16 mouse cellular contexts compared by ENCODE assay signal in the genomic region with DNA sequence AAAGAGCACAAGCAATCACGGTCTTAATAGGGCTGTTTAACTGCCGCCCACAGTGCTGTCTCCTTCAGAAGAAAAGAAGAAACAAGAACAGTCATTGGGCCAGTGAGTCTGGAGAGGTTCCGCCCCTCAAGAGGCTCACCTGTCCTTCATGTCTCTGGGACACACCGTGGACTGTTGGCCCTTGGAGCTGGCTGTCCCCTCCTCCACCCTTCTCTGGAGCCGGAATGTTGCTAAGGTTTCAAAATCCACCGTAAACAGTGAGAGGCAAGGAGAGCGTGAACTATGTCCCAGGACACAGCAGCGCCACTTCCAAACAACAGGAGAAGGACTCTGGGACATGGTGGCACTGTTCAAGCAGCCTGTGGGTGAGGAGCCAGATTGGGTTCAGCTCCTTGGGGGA. TPM values are rescaled to one million over a fixed set of nuclear protein-coding genes. Genes with fewer than 3 reads are reported as not detected.
DNase-seq lines count a peak whose midpoint lies in the region; ATAC-seq and TF ChIP-seq lines count a peak whose summit lies in the region.
"Had no signal": no experiment of that assay in that cellular context is flagged by ENCODE, and none has a peak within 500 bp of the region (broad histone marks: within the 10 kb centered on the region; RNA-seq: fewer than 3 reads in every experiment).

No protein-coding gene starts in this region.

- TF ChIP-seq CTCF in intestine, postnatal 0 days (IDR thresholded peaks at IDR 0.05; ENCODE audit: low read depth), result peak; percentile 30; the same call in 1 of the 2 replicates
- no peak for TF ChIP-seq CTCF in lung, embryonic 14.5 days (IDR thresholded peaks at IDR 0.05; ENCODE audit: low read depth)
- 0 out of 2 replicates have a peak, but pooled peaks have one; percentile 12 for TF ChIP-seq CTCF in stomach, postnatal 0 days (IDR thresholded peaks at IDR 0.05; ENCODE audit: low read depth)

- no peak overlapping the region for H3K4me3 ChIP-seq in kidney, embryonic 15.5 days (replicated peaks)
- H3K4me3 ChIP-seq in intestine, postnatal 0 days (ENCODE audit: low read depth, low read length), result no peak overlapping the region
- H3K4me3 ChIP-seq in lung, embryonic 14.5 days (ENCODE audit: low read depth, low read length), result no peak overlapping the region
- H3K4me3 ChIP-seq in stomach, postnatal 0 days (ENCODE audit: low read depth, low read length), result no peak overlapping the region
- H3K4me3 ChIP-seq: limb, embryonic 15.5 days; midbrain, embryonic 15.5 days; neural tube, embryonic 15.5 days had no signal

- no peak overlapping the region for H3K9ac ChIP-seq in kidney, embryonic 15.5 days
- no peak overlapping the region for H3K9ac ChIP-seq in intestine, postnatal 0 days (ENCODE audit: low read depth, low read length)
- H3K9ac ChIP-seq in lung, embryonic 14.5 days, result no peak overlapping the region
- no peak overlapping the region for H3K9ac ChIP-seq in stomach, postnatal 0 days (ENCODE audit: low read length)
- H3K9ac ChIP-seq: limb, embryonic 15.5 days; midbrain, embryonic 15.5 days; neural tube, embryonic 15.5 days had no signal

- no peak for ATAC-seq in kidney, embryonic 15.5 days (replicated peaks; ENCODE audit: low FRiP score)
- ATAC-seq in intestine, postnatal 0 days, result peak; percentile 98
- no peak for ATAC-seq in lung, embryonic 14.5 days (ENCODE audit: insufficient read depth)
- ATAC-seq in stomach, postnatal 0 days (ENCODE audit: low FRiP score, low TSS enrichment), result peak; percentile 95
- ATAC-seq: hindbrain, embryonic 16.5 days; midbrain, embryonic 15.5 days; Patski had no signal

- WGBS in kidney, embryonic 15.5 days, result 70% methylated on average over 8 of the region's 8 CpGs
- 37% methylated on average over 8 of the region's 8 CpGs for WGBS in intestine, postnatal 0 days
- 49% methylated on average over 8 of the region's 8 CpGs for WGBS in lung, embryonic 14.5 days
- 48% methylated on average over 8 of the region's 8 CpGs for WGBS in stomach, postnatal 0 days

- peak; percentile 51 for DNase-seq in kidney, adult 18-20 months
- no peak for DNase-seq in lung, embryonic 14.5 days
- DNase-seq in stomach, postnatal 0 days (ENCODE audit: low spot score), result peak; percentile 84
- no peak for DNase-seq in spleen, adult 12 weeks (ENCODE audit: low spot score)
- DNase-seq in thymus, postnatal 4 days, result no peak
- DNase-seq: adrenal gland, postnatal 25 days; cerebellum, adult 11 months; embryo, embryonic 11 days; right cerebral cortex, postnatal 14 days had no signal

- H3K36me3 ChIP-seq in kidney, embryonic 15.5 days, result no peaks in the 10 kb centered on the region
- no peaks in the 10 kb centered on the region for H3K36me3 ChIP-seq in intestine, postnatal 0 days (ENCODE audit: control insufficient read depth, insufficient read depth)
- no peaks in the 10 kb centered on the region for H3K36me3 ChIP-seq in lung, embryonic 14.5 days (ENCODE audit: insufficient read depth)
- H3K36me3 ChIP-seq in stomach, postnatal 0 days (ENCODE audit: control insufficient read depth, insufficient read depth, low read length), result no peaks in the 10 kb centered on the region
- H3K36me3 ChIP-seq: limb, embryonic 15.5 days; midbrain, embryonic 15.5 days; neural tube, embryonic 15.5 days had no signal

- no peaks in the 10 kb centered on the region for H3K9me3 ChIP-seq in kidney, embryonic 15.5 days (replicated peaks)
- H3K9me3 ChIP-seq in intestine, postnatal 0 days (ENCODE audit: control insufficient read depth), result no peaks in the 10 kb centered on the region
- H3K9me3 ChIP-seq in lung, embryonic 14.5 days (ENCODE audit: low read depth, low read length), result no peaks in the 10 kb centered on the region
- H3K9me3 ChIP-seq in stomach, postnatal 0 days (ENCODE audit: control insufficient read depth, low read length), result no peaks in the 10 kb centered on the region
- H3K9me3 ChIP-seq: limb, embryonic 15.5 days; midbrain, embryonic 15.5 days; neural tube, embryonic 15.5 days had no signal

- TF ChIP-seq EP300 in stomach, postnatal 0 days (optimal IDR thresholded peaks at IDR 0.05), result no peak

- no peak overlapping the region for H3K4me2 ChIP-seq in kidney, embryonic 15.5 days
- H3K4me2 ChIP-seq in intestine, postnatal 0 days (replicated peaks; ENCODE audit: low read depth), result peak overlapping the region; percentile 21; the same call in 1 of the 2 replicates
- no peak overlapping the region for H3K4me2 ChIP-seq in lung, embryonic 14.5 days
- no peak overlapping the region for H3K4me2 ChIP-seq in stomach, postnatal 0 days (replicated peaks; ENCODE audit: low read depth)
- H3K4me2 ChIP-seq: limb, embryonic 15.5 days; midbrain, embryonic 15.5 days; neural tube, embryonic 15.5 days had no signal

- H3K27ac ChIP-seq in kidney, embryonic 15.5 days, result no peak overlapping the region
- H3K27ac ChIP-seq in intestine, postnatal 0 days (ENCODE audit: low read depth, low read length), result peak overlapping the region; percentile 85
- H3K27ac ChIP-seq in lung, embryonic 14.5 days (ENCODE audit: low read depth), result peak overlapping the region; percentile 30; the same call in 1 of the 2 replicates
- peak overlapping the region; percentile 61 for H3K27ac ChIP-seq in stomach, postnatal 0 days (replicated peaks)
- H3K27ac ChIP-seq: limb, embryonic 15.5 days; midbrain, embryonic 15.5 days; neural tube, embryonic 15.5 days had no signal

- no peaks in the 10 kb centered on the region for H3K27me3 ChIP-seq in kidney, embryonic 15.5 days
- no peaks in the 10 kb centered on the region for H3K27me3 ChIP-seq in intestine, postnatal 0 days (replicated peaks; ENCODE audit: control insufficient read depth, insufficient read depth, low read length)
- H3K27me3 ChIP-seq in lung, embryonic 14.5 days (ENCODE audit: insufficient read depth, low read length), result no peaks in the 10 kb centered on the region
- no peaks in the 10 kb centered on the region for H3K27me3 ChIP-seq in stomach, postnatal 0 days (ENCODE audit: control insufficient read depth, insufficient read depth, low read length)
- H3K27me3 ChIP-seq: limb, embryonic 15.5 days; midbrain, embryonic 15.5 days; neural tube, embryonic 15.5 days; Patski had no signal

- H3K4me1 ChIP-seq in kidney, embryonic 15.5 days, result no peaks in the 10 kb centered on the region
- H3K4me1 ChIP-seq in intestine, postnatal 0 days (replicated peaks; ENCODE audit: control insufficient read depth, insufficient read depth, low read length), result peaks cover 7% of the 10 kb centered on the region; the same call in 1 of the 2 replicates
- no peaks in the 10 kb centered on the region for H3K4me1 ChIP-seq in lung, embryonic 14.5 days (ENCODE audit: insufficient read depth)
- no peaks in the 10 kb centered on the region for H3K4me1 ChIP-seq in stomach, postnatal 0 days (replicated peaks; ENCODE audit: control insufficient read depth, insufficient read depth)

RNA-seq across cellular contexts. Expression of a gene that starts 13.0 kb away (rescaled TPM):
- polyA plus RNA-seq in kidney, embryonic 15.5 days (2015; fragmentation: Nextera tagmentation; extraction: Ambion mirVana), result 1.6 and 2.7 TPM in 2 replicates
- polyA plus RNA-seq in intestine, postnatal 0 days (2015; fragmentation: Nextera tagmentation; extraction: Ambion mirVana), result 114 and 141 TPM in 2 replicates
- polyA plus RNA-seq in lung, embryonic 14.5 days (2014; fragmentation: Nextera tagmentation; extraction: Ambion mirVana), result 33.6 and 37.3 TPM in 2 replicates
- polyA plus RNA-seq in stomach, postnatal 0 days (2015; fragmentation: Nextera tagmentation; extraction: Ambion mirVana), result 28.1 and 28.4 TPM in 2 replicates

RNA-seq across cellular contexts. Expression of a gene that starts 24.9 kb away (rescaled TPM):
- polyA plus RNA-seq in kidney, embryonic 15.5 days (2015; fragmentation: Nextera tagmentation; extraction: Ambion mirVana), result not detected in 2 replicates
- not detected in 2 replicates for polyA plus RNA-seq in intestine, postnatal 0 days (2015; fragmentation: Nextera tagmentation; extraction: Ambion mirVana)
- not detected in 2 replicates for polyA plus RNA-seq in lung, embryonic 14.5 days (2014; fragmentation: Nextera tagmentation; extraction: Ambion mirVana)
- polyA plus RNA-seq in stomach, postnatal 0 days (2015; fragmentation: Nextera tagmentation; extraction: Ambion mirVana), result not detected in 2 replicates
- polyA plus RNA-seq: hindbrain, embryonic 16.5 days; limb, embryonic 15.5 days; midbrain, embryonic 15.5 days; neural tube, embryonic 15.5 days; Patski had no signal

Comparison
In these comparisons a context has a peak if more than half of its experiments do, and no peak if none do; other contexts are left out.
1. DNase-seq: peak in kidney, adult 18-20 months (single experiment) and stomach, postnatal 0 days (single experiment); none in lung, embryonic 14.5 days (single experiment), spleen, adult 12 weeks (single experiment) and thymus, postnatal 4 days (single experiment).
2. ATAC-seq: peak in intestine, postnatal 0 days (single experiment) and stomach, postnatal 0 days (single experiment); none in kidney, embryonic 15.5 days (single experiment) and lung, embryonic 14.5 days (single experiment).